Mouse (Mus musculus): ENCODE data around the gene Ifna12.
"Not testable (repeated sequence)": the region's sequence is repeated elsewhere in the genome, so short reads cannot be mapped to it uniquely, and the experiment has no call there.

Gene Ifna12

GRCm38 (mm10) chr4:88603276-88603675 is at the start of gene Ifna12:
Gene Ifna12 (minus strand): TSS chr4:88603376.
- DNase-seq (ENCODE audit: low spot score in 2 of 2): no peak

GRCm38 (mm10) chr4:88644359-88644758 is 41.2 kb upstream of the Ifna12 start, which contains the start of gene Ifna13:
Gene Ifna13 (minus strand): TSS chr4:88644459.
- DNase-seq (ENCODE audit: low spot score in 2 of 2): no peak

GRCm38 (mm10) chr4:88642526-88642925 is 39.4 kb upstream of the Ifna12 start:
- no peak for DNase-seq (ENCODE audit: low spot score in 2 of 2)

GRCm38 (mm10) chr4:88641077-88641831 is 38.1 kb upstream of the Ifna12 start:
- peak; percentile 77 to 87 for DNase-seq (ENCODE audit: low spot score in 2 of 2)

GRCm38 (mm10) chr4:88640704-88641076 is 37.5 kb upstream of the Ifna12 start:
- no peak for DNase-seq (ENCODE audit: low spot score in 2 of 2)

GRCm38 (mm10) chr4:88634311-88634710 is 31.1 kb upstream of the Ifna12 start, which contains the start of gene C87499:
Gene C87499 (minus strand): TSS chr4:88634411.
- no peak for DNase-seq (ENCODE audit: low spot score in 2 of 2)

- DNase-seq (ENCODE audit: low spot score in 2 of 2): no peak
These were observed 10.9 kb downstream of the Ifna12 start, which contains the start of gene Ifna9 for GRCm38 (mm10) chr4:88592285-88592684. Gene Ifna9 (minus strand): TSS chr4:88592385.

GRCm38 (mm10) chr4:88571698-88572097 is 31.5 kb downstream of the Ifna12 start, which contains the start of gene Ifna14:
Gene Ifna14 (minus strand): TSS chr4:88571798.
- no peak for DNase-seq (ENCODE audit: low spot score in 2 of 2)

GRCm38 (mm10) chr4:88561791-88562190 is 41.4 kb downstream of the Ifna12 start:
- no peak for DNase-seq (ENCODE audit: low spot score in 2 of 2)

GRCm38 (mm10) chr4:88558145-88558544 is 45.0 kb downstream of the Ifna12 start, which contains the start of gene Ifna15:
Gene Ifna15 (minus strand): TSS chr4:88558245.
- DNase-seq (ENCODE audit: low spot score in 2 of 2): not testable (repeated sequence)
